Mouse (Mus musculus) heart, postnatal 14 days (tissue): ENCODE data around the gene Sars2. TPM values are rescaled to one million over a fixed set of nuclear protein-coding genes. Genes with fewer than 3 reads are reported as not detected.
A peak's percentile ranks its signal among the peaks of the same experiment; 100 is the strongest.

Experiments used
- DNase-seq, 2 experiments: peaks; one replicate each; pipeline ENCODE4 v3.0.0; 2021 to 2022
- intact Hi-C: fragments of 180-260 bp; cut with DNase I; formaldehyde crosslinking; loops from one replicate; pipeline ENCODE4 v1.15.1; 2025
- total RNA-seq, 2 experiments: library from RNA; stranded (reverse); gene quantifications; 2 replicates each; pipeline ENCODE4 v1.2.3; 2021

Sars2 gene
- total RNA-seq, 2 experiments from 2014 or later: 14.1 to 16.3 TPM

- intact Hi-C loops: no loop called here
- DNase-seq: no peak
These were observed 59.7 kb downstream of the Sars2 start for GRCm38 (mm10) chr7:28801451-28801850.

GRCm38 (mm10) chr7:28801901-28802670 is 60.3 kb downstream of the Sars2 start:
- DNase-seq: peak; percentile 39 to 58
- intact Hi-C loops: no loop called here

- intact Hi-C loops: no loop called here
- DNase-seq: no peak
These were observed 61.2 kb downstream of the Sars2 start for GRCm38 (mm10) chr7:28802846-28803588.

Other genes with a start within 250 kb of the Sars2 start
- not detected for gene Ifnl2, start 231.5 kb upstream of the Sars2 start, total RNA-seq
- gene Ifnl3, start 219.2 kb upstream of the Sars2 start, total RNA-seq: not detected
- not detected for gene Sycn, start 201.1 kb upstream of the Sars2 start, total RNA-seq
- gene Nccrp1, start 194.7 kb upstream of the Sars2 start, total RNA-seq: not detected
- 10 to 100 TPM; 32.1 to 32.4 TPM for gene Samd4b, start 143.8 kb upstream of the Sars2 start, total RNA-seq
- 1 to 10 TPM; 8.5 to 9.9 TPM for gene Pak4, start 143.8 kb upstream of the Sars2 start, total RNA-seq
- not detected for gene Acp7, start 110.7 kb upstream of the Sars2 start, total RNA-seq
- under 1 TPM; 0.17 to 0.62 TPM for gene Fbxo27, start 49.1 kb upstream of the Sars2 start, total RNA-seq
- gene Fbxo17, start 25.2 kb upstream of the Sars2 start, total RNA-seq: under 1 TPM; 0.44 to 0.74 TPM
- 10 to 100 TPM; 55.6 to 55.9 TPM for gene Mrps12, start 172 bp upstream of the Sars2 start, total RNA-seq
- gene Ccer2, start 14.2 kb downstream of the Sars2 start, total RNA-seq: not detected
- 10 to 100 TPM; 71.6 to 75.1 TPM for gene Sirt2, start 24.7 kb downstream of the Sars2 start, total RNA-seq
- 10 to 100 TPM; 15.9 to 18.0 TPM for gene Nfkbib, start 25.5 kb downstream of the Sars2 start, total RNA-seq
- gene Rinl, start 47.0 kb downstream of the Sars2 start, total RNA-seq: 1 to 10 TPM; 2.2 to 4.0 TPM
- 100 to 1,000 TPM; 314 to 317 TPM for gene Hnrnpl, start 66.5 kb downstream of the Sars2 start, total RNA-seq
- 1,000 to 10,000 TPM; 1,375 to 1,408 TPM for gene Ech1, start 83.2 kb downstream of the Sars2 start, total RNA-seq
- 10 to 100 TPM; 38.7 to 51.1 TPM for gene Lgals4, start 91.9 kb downstream of the Sars2 start, total RNA-seq
- 1 to 10 TPM; 3.2 to 3.6 TPM for gene Lgals7, start 121.9 kb downstream of the Sars2 start, total RNA-seq
- under 1 TPM; 0.27 to 0.36 TPM for gene Capn12, start 139.4 kb downstream of the Sars2 start, total RNA-seq
- 100 to 1,000 TPM; 110 to 127 TPM for gene Actn4, start 220.3 kb downstream of the Sars2 start, total RNA-seq
- 100 to 1,000 TPM; 157 to 159 TPM for gene Eif3k, start 239.9 kb downstream of the Sars2 start, total RNA-seq
- gene Map4k1, start 240.1 kb downstream of the Sars2 start, total RNA-seq: 1 to 10 TPM in 1 of 2 experiments, under 1 TPM in 1; 0.96 to 2.4 TPM